ENCODE assay signal across 9 mouse cellular contexts in the genomic region with DNA sequence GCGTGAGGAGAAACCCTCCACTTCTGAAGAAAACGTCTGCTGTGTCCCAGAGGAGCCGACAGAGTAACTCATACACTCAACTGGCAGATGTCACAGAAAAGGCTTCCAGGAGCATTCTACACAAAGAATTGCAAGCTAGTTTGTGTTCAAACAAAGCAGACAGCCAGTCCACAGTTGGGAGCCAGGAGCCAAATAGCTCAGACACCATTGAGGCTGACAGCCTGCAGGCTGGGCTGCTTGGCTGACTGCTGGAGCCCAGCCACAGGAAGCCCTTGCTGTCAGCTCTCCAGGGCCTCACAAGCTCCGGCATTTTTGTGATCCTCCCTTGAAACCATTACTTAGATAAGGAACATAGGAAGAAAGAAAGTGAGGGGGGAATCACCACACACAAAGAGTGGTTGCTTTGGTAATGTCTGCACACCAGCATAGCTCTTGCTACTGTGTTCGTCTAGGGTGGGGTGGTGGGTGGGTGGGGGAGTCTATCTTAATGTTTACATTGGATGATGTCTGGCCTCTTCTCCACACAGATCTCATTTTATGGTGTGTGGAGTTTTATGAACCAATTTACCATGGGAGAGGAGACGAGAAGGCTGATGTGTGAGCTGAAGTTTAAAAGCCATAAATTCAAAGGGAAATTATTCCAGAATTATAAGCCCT.
A peak's percentile ranks its signal among the peaks of the same experiment; 100 is the strongest.
DNase-seq lines count a peak whose midpoint lies in the region; ATAC-seq and TF ChIP-seq lines count a peak whose summit lies in the region.
"Had no signal": no experiment of that assay in that cellular context is flagged by ENCODE, and none has a peak within 500 bp of the region (broad histone marks: within the 10 kb centered on the region; RNA-seq: fewer than 3 reads in every experiment).

No protein-coding gene starts in this region.

- no peaks in the 10 kb centered on the region for H3K27me3 ChIP-seq in heart, embryonic 10.5 days (ENCODE audit: insufficient read depth, poor library complexity, severe bottlenecking)
- H3K27me3 ChIP-seq in heart, embryonic 11.5 days (ENCODE audit: control insufficient read depth, insufficient read depth, low read length): no peaks in the 10 kb centered on the region
- no peaks in the 10 kb centered on the region for H3K27me3 ChIP-seq in forebrain, postnatal 0 days (ENCODE audit: insufficient read depth, low read length)

- H3K27ac ChIP-seq in heart, embryonic 10.5 days: peak overlapping the region; percentile 4
- no peak overlapping the region for H3K27ac ChIP-seq in heart, embryonic 11.5 days (ENCODE audit: low read depth, low read length)
- H3K27ac ChIP-seq in forebrain, postnatal 0 days (ENCODE audit: low read depth, low read length): no peak overlapping the region

- H3K4me1 ChIP-seq in heart, embryonic 10.5 days: peaks cover 10% of the 10 kb centered on the region; the same call in 1 of the 2 replicates
- no peaks in the 10 kb centered on the region for H3K4me1 ChIP-seq in heart, embryonic 11.5 days (ENCODE audit: control insufficient read depth, insufficient read depth, low read length)
- no peaks in the 10 kb centered on the region for H3K4me1 ChIP-seq in forebrain, postnatal 0 days (ENCODE audit: insufficient read depth)

- H3K36me3 ChIP-seq in heart, embryonic 10.5 days: no peaks in the 10 kb centered on the region
- H3K36me3 ChIP-seq in heart, embryonic 11.5 days (ENCODE audit: control insufficient read depth, insufficient read depth, low read length): no peaks in the 10 kb centered on the region
- H3K36me3 ChIP-seq in forebrain, postnatal 0 days (ENCODE audit: insufficient read depth): no peaks in the 10 kb centered on the region
- H3K36me3 ChIP-seq: G1E had no signal

- H3K9ac ChIP-seq in heart, embryonic 11.5 days (ENCODE audit: low read depth, low read length): no peak overlapping the region
- no peak overlapping the region for H3K9ac ChIP-seq in forebrain, postnatal 0 days

- 31% methylated on average over 6 of the region's 6 CpGs for WGBS in heart, embryonic 10.5 days
- 28% methylated on average over 6 of the region's 6 CpGs for WGBS in heart, embryonic 11.5 days (ENCODE audit: insufficient replicate concordance)
- WGBS in forebrain, postnatal 0 days: 11% methylated on average over 6 of the region's 6 CpGs

- ATAC-seq in heart, embryonic 11.5 days (replicated peaks; ENCODE audit: insufficient number of reproducible peaks, low FRiP score, low TSS enrichment): no peak
- peak; percentile 90 for ATAC-seq in forebrain, postnatal 0 days

- H3K4me3 ChIP-seq in heart, embryonic 10.5 days: no peak overlapping the region
- H3K4me3 ChIP-seq in heart, embryonic 11.5 days (ENCODE audit: low read depth, low read length): no peak overlapping the region
- H3K4me3 ChIP-seq in forebrain, postnatal 0 days (ENCODE audit: low read depth, low read length): no peak overlapping the region

- no peak overlapping the region for H3K4me2 ChIP-seq in heart, embryonic 11.5 days
- no peak overlapping the region for H3K4me2 ChIP-seq in forebrain, postnatal 0 days (ENCODE audit: low read depth)

- no peak for TF ChIP-seq CTCF in forebrain, postnatal 0 days (IDR thresholded peaks at IDR 0.05; ENCODE audit: low read depth)

- H3K9me3 ChIP-seq in heart, embryonic 10.5 days: no peaks in the 10 kb centered on the region
- no peaks in the 10 kb centered on the region for H3K9me3 ChIP-seq in heart, embryonic 11.5 days (replicated peaks; ENCODE audit: control insufficient read depth, low read length)
- H3K9me3 ChIP-seq in forebrain, postnatal 0 days (ENCODE audit: low read length): no peaks in the 10 kb centered on the region
- H3K9me3 ChIP-seq: G1E had no signal

- DNase-seq in heart, embryonic 10.5 days (ENCODE audit: low spot score): no peak
- peak; percentile 3 for DNase-seq in cerebellum, adult 9-11 months
- peak; percentile 78 for DNase-seq in forebrain, postnatal 0 days
- peak; percentile 72 to 79 for DNase-seq in kidney, postnatal 4 days
- DNase-seq in ovary, postnatal 14 days (ENCODE audit: low spot score): peak; percentile 34
- no peak for DNase-seq in c-Kit-positive CD71-positive TER-119-positive erythroid progenitor cells, embryonic 14.5 days (ENCODE audit: low spot score)
- no peak for DNase-seq in gastrocnemius, adult 8-10 months (ENCODE audit: low spot score in 2 of 2)

Comparison
In these comparisons a context has a peak if more than half of its experiments do, and no peak if none do; other contexts are left out.
1. DNase-seq: peak in cerebellum, adult 9-11 months (single experiment), forebrain, postnatal 0 days (single experiment), kidney, postnatal 4 days (2 of 2) and ovary, postnatal 14 days (single experiment); none in heart, embryonic 10.5 days (single experiment), c-Kit-positive CD71-positive TER-119-positive erythroid progenitor cells, embryonic 14.5 days (single experiment) and gastrocnemius, adult 8-10 months (0 of 2).